Mouse (Mus musculus) myocyte (in vitro differentiated cells): ENCODE data around the gene Gm7029.

Experiments used
- MAX ChIP-seq: IDR thresholded peaks from one replicate; pipeline ENCODE4 v1.6.1; 2011; ENCODE audit warnings: low read depth, mild to moderate bottlenecking, control low read depth
- MYOD1 ChIP-seq, 3 experiments: IDR thresholded peaks; one replicate each; pipeline ENCODE4 v1.6.1; 2011; ENCODE audit warnings: control low read depth in 2 of 3, low read depth in 2 of 3, mild to moderate bottlenecking in 2 of 3, moderate library complexity in 1 of 3; ENCODE audit not compliant: insufficient read length in 2 of 3, control insufficient read depth in 1 of 3
- REST ChIP-seq: IDR thresholded peaks from one replicate; pipeline ENCODE4 v1.6.1; 2011; ENCODE audit warnings: mild to moderate bottlenecking, control low read depth, moderate library complexity; ENCODE audit not compliant: insufficient read depth, insufficient read length

DNA sequence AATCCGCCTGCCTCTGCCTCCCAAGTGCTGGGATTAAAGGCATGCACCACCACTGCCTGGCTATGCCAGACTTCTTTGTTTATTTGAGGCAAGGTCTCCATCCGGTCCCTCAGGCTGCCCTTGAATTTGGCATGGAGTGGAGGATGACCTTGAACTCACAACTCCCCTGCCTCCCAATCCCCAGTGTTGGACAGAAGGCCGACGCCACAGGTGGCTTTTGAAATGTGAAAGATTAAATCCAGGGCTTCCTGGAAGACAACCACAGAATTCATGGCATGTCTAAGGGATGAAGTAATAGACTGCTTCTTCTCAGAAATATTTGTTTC lies 27.3 kb downstream of the Gm7029 start:
- TF ChIP-seq REST (no peak), MAX (no peak), MYOD1 (IDR thresholded peaks at IDR 0.05; ENCODE audit: control insufficient read depth in 1 of 3, insufficient read length in 2 of 3, low read depth in 2 of 3) (no peak)
